Mouse (Mus musculus): ENCODE measurements around the gene Ftcd. TPM values are rescaled to one million over a fixed set of nuclear protein-coding genes. Genes with fewer than 3 reads are reported as not detected.
A peak's percentile ranks its signal among the peaks of the same experiment; 100 is the strongest.

The Ftcd gene
- total RNA-seq, 4 experiments from 2014 or later = 0.27 TPM; not detected in 3

DNA sequence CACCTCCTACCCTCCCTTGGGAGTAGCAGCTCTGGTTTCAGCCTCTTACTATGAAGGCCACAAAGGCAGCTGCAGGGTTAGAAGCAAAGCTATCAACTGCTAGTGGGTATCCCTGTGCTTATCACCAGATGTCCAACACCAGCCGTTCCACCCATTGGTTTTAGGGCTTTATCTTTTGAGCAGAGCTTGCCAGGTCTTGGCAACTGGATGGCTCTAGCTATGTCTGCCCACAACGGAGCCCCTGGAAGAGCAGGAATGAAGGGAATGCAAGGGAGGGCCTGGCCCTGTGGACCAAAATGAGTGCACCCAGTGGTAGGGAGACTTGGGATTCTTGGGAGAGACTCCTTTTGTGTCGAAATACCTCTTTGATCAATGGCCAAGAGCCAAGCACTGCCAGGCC is 27.2 kb downstream of the Ftcd start:
- no peak for DNase-seq (ENCODE audit: low spot score in 2 of 2)

DNA sequence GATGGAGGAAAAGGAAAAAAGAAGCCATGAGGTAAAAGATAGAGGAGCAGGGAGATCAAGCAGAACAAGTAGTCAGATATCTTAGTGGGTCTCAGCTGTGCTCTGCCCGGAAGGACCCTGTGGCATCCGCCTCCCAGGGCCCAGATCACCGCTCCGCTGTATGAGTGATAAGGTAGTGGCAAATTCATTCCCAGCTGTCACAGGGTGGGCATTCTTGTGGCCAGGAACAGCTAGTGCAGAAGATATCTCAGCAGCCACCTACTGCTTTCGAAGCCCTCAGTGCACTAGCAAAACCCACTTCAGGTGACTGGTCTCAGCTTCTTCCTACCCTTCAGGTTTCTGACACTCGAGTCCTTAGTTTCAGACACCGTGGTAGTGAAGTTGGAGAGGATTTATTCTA is 37.0 kb downstream of the Ftcd start:
- DNase-seq (ENCODE audit: low spot score in 2 of 2) = no peak

DNA sequence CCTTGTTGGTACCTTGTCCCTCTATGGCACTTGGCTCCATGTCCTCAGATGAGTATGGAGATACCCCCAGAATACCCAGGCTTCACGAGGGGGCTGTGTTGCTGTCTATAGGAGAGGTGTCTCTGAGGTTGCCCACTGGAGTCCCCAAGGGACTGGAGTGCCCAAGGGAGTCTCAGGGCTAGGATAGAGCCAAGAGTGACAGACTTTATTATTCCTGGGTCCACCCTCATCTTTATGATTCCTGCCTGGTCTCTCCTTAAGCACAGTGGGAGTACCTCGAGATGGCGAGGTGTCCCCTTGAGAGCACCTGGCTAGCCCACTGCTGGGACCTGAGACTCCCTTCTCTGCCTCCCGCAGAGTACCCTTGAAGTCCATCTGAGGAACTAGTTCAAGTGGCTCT is 47.0 kb downstream of the Ftcd start:
- no peak for DNase-seq (ENCODE audit: low spot score in 2 of 2)

DNA sequence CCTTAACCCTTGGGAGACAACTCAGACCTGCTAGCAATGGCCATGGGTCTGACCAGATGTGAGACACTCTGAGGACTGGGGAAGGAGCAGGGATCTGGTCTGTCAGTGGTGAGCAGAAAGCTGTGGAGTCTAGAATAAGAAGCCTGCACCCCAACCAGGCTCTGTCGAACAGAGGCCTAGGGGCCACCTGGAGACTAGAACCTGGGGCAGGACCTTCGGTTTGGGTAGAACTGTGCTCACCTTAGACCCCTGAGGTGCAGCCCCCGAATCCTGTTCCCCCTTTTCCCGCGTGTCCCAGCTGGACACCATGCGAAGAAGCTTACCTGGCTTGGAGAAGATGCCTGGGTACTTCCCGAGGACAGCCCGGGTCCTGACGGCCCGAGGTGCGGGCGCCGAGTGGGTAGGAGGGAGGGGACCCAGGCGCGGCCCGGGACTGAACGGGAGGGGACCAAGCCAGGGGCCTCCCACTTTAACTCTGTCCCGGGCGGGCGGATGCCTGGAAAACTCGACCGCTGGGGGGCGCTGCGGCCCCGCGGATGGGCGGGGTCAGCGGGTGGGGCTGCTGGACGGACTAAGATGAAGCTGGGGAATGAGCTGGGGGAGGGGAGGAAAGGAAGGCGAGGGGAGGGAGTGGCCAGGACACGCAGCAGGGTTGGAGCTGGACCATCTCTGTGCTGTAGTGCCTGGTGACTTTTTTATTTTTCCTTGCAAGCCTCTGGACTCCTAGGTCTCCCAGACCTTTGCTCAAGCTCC is 47.7 kb downstream of the Ftcd start, which contains the start of gene Col6a2:
TSS of gene Col6a2 (minus strand) at position 703 of the 753 bp plus-strand sequence.
- DNase-seq (ENCODE audit: low spot score in 2 of 2) = peak; percentile 93 to 94

DNA sequence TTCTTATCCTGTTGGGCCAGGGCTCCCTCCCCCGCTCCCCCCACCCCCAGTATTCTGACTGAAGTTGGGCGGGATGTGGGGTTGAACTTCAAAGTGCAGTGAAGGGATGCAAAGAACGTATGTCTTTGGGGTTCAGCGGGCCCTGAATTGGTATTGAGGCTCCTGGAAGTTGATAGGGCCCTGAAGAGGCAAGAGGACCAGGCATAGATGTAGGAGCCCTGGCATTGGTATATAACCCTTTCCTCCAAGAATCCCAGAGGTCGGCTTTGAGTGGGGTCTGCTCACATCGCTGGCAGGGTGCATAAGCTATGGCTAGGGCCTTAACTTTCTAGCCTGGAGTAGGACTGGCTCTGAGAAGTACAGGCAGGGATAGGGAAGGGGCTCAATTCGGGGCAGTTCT is 48.3 kb downstream of the Ftcd start:
- no peak for DNase-seq (ENCODE audit: low spot score in 2 of 2)

DNA sequence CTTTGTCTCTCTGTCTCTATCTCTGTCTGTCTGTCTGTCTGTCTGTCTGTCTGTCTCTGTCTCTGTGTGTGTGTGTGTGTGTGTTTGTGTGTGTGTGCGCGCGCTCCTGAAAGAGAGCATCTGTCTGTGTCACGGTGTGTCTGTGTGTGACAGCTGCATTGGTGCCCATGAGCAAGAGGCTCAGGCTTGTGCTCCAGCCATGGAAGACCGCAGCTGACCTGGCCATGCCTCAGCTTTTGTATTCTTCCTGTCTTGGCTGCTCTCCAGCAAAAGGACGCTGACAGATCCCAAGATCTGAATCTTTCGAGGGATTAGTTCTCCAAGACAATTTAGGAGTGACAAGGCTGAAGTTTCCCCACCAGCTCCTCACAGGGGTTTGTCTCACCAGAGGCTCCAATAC is 49.5 kb downstream of the Ftcd start:
- no peak for DNase-seq (ENCODE audit: low spot score in 2 of 2)

DNA sequence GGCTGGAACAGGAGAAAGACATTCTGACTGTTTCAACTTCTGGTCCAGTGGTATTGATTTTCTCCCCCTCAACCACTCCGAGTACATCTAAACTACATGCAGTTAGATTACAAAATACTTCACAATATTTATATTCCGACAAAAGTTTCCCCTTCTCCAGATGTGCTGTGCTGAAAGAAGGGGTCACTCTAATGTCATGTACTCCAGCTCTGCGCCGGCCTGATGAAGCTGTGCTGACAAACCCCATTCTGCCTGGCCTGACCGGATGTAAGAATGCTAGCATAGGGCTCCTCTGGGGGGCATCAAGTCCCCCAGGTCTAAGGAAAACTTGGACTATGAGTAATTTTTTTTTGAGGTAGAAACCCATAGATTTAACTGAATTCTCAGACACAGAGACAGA is 52.3 kb downstream of the Ftcd start:
- no peak for DNase-seq (ENCODE audit: low spot score in 2 of 2)

DNA sequence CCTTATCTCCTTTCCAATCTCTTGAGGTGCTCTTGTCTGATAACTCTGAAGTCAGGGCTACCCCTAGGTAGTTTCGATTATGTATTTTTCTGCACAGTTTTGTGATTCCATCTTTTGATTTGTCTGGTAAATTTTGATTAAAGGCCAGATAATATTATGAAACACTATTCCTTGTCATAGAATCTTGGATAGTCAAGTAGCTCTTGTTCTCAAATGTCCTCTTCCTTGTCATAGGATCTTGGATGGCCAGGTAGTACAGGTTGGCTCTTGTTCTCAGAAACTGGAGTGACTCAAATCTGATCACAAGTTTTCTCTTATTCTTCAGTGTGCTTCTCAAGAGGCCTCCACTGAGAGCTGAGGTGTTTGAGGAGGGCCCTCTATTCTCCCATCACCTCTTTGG is 55.2 kb downstream of the Ftcd start:
- no peak for DNase-seq (ENCODE audit: low spot score in 2 of 2)

DNA sequence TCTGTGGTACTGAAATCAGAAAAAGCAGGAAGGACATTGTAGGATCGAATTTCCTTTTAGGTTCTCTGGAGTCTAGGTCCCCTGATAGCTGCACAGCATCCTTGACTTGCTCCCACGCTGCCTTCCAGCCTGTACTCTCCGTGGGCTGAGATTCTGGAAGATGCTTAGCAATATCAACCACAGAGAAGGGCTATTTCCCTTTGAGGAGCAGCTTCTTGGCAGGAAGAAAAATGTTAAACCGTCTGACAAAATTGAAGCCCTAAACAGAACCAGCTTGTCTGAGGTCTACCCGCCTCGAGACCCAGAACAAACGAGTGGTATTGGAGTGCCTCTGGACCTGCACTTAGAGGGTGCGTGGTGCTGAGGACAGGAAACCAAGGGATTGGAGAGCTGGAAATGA is 57.2 kb downstream of the Ftcd start:
- no peak for DNase-seq (ENCODE audit: low spot score in 2 of 2)

DNA sequence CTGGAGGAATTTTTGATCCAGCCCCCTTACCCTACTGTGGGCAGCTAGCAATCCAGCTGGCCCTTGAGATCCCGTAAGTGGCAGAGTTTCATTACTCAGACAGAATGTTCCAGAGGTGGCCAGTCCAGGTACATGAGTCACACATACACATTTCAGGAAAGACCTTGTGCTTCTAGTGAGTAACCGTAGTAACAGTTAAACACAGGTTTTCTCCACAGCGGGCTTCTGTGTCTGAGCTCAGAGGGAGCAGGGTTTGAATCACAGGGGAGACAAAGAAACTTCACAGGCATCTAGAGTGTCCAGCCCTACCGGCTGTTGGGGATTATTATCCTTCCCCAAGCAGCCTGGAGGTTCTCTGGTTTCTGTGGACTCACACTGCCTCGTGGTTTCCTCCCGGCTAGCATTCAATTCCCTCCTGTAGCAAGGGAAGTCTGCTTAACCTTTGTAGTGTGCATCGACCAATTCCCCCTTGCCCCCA is 58.7 kb downstream of the Ftcd start:
- DNase-seq (ENCODE audit: low spot score in 2 of 2) = no peak

DNA sequence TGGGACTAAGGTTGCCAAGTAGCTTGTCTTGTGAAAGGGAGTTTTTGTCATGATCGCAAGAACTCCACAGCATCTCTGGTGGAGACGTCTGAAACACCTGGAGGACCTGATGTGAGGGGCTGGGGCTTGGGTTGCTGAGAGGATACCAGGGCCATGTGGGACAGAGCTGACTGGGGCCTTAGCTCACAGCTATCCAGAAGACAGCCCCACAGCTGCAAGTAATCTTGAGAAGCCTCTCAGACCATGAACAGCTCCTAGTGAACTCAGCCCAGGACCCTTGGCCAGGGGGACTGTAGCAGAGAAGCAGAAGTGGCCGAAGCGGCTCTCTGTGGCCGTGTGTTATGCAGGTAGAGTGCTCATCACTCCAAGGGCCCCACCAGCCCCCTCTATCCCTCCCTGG is 59.1 kb downstream of the Ftcd start:
- DNase-seq (ENCODE audit: low spot score in 2 of 2) = no peak

DNA sequence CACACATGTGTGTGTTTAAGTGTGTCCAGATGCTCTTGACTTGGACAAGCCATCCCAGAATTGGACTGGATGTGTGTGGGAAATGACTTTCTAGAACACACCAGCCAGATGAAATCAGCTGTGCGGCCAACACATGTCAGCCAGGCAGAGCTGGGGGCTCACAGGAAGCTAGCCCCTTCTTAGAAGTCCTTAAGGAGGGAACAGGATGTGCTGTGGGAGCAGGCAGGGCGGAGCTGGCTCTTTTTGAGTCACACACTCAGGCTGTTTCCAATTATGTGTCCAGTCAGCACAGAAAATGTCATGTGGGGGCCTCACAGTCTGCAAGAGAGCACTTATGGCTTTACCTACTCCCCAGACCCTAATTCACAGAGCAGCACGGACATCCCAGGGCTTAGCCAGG is 60.6 kb downstream of the Ftcd start:
- peak in 1 of 2 experiments; percentile 43 for DNase-seq (ENCODE audit: low spot score in 2 of 2)

DNA sequence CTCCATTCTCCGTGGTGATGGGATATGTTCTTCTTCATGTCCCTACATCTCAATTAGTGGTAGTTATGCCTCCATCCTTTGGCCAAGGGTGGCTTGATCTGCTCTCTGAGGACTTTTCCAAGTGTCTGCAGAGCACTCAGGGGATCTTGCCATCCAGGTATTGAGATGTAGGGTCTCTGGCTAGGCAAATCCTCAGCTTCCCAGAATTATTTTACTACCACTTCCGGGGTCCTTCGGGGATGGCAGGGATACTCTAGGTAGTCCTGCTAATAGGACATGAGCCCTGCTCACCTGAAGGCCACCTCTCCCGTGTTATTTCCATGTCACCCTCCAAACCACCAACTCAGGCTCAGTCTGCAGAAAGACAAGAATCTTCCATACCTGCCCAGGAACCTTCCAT is 61.2 kb downstream of the Ftcd start:
- no peak for DNase-seq (ENCODE audit: low spot score in 2 of 2)

Other genes starting within 250 kb of the Ftcd start
- 1 to 10 TPM; 2.6 to 4.3 (median 2.8) TPM for gene Dip2a, start 230.4 kb upstream of the Ftcd start, total RNA-seq (2022)
- gene AC141477.1, start 135.2 kb upstream of the Ftcd start, total RNA-seq (2022) = not detected
- gene Pcnt, start 132.9 kb upstream of the Ftcd start, total RNA-seq (2022) = 10 to 100 TPM; 53.2 to 69.0 (median 59.0) TPM
- not detected for gene 2610028H24Rik, start 126.6 kb upstream of the Ftcd start, total RNA-seq (2022)
- gene Mcm3ap, start 106.7 kb upstream of the Ftcd start, total RNA-seq (2022) = 10 to 100 TPM; 15.6 to 19.9 (median 17.2) TPM
- gene Ybey, start 106.5 kb upstream of the Ftcd start, total RNA-seq (2022) = 1 to 10 TPM; 3.7 to 4.4 (median 4.2) TPM
- gene Lss, start 44.1 kb upstream of the Ftcd start, total RNA-seq (2022) = 1 to 10 TPM; 4.4 to 8.1 (median 7.2) TPM
- gene Spatc1l, start 13.4 kb upstream of the Ftcd start, total RNA-seq (2022) = not detected
- 10 to 100 TPM; 15.1 to 28.1 (median 17.1) TPM for gene Col6a2, start 48.0 kb downstream of the Ftcd start, total RNA-seq (2022)
- gene Col6a1, start 150.5 kb downstream of the Ftcd start, total RNA-seq (2022) = 10 to 100 TPM; 11.6 to 27.0 (median 15.2) TPM